Mouse (Mus musculus): ENCODE measurements around the gene Wsb2. TPM values are rescaled to one million over a fixed set of nuclear protein-coding genes. Genes with fewer than 3 reads are reported as not detected.
"Not testable (repeated sequence)": the region's sequence is repeated elsewhere in the genome, so short reads cannot be mapped to it uniquely, and the experiment has no call there.

Gene Wsb2
- polyA plus RNA-seq, 1 experiment from 2014 or later: 79.6 TPM

DNA sequence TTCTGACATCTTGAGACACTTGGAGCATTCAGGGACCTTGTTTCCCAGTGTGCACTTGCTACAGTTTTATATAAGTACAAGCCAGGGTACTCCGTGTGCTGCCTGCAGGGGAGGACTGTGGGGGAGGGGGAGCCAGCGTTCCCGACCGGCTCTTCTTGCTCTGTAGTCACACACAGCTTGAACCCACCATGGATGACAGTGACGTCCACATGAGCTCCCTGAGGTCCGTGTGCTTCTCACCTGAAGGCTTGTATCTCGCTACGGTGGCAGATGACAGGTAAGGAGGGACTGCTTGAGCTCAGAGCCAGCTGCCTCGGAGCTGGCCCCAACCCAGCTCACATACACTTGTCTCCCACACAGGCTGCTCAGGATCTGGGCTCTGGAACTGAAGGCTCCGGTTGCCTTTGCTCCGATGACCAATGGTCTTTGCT lies 19.2 kb downstream of the Wsb2 start:
- Histone ChIP-seq H3K27ac (no peak overlapping the region), H3K4me1 (peaks cover 10% of the 10 kb centered on the region; the same call in 1 of the 2 replicates), H3K4me3 (no peak overlapping the region), H3K27me3 (ENCODE audit: insufficient read depth, poor library complexity, severe bottlenecking) (no peaks in the 10 kb centered on the region), H3K9me3 (no peaks in the 10 kb centered on the region), H3K36me3 (peaks cover 97% of the 10 kb centered on the region)
- DNase-seq (ENCODE audit: low spot score): no peak
- WGBS: 77% methylated on average over 11 of the region's 11 CpGs

DNA sequence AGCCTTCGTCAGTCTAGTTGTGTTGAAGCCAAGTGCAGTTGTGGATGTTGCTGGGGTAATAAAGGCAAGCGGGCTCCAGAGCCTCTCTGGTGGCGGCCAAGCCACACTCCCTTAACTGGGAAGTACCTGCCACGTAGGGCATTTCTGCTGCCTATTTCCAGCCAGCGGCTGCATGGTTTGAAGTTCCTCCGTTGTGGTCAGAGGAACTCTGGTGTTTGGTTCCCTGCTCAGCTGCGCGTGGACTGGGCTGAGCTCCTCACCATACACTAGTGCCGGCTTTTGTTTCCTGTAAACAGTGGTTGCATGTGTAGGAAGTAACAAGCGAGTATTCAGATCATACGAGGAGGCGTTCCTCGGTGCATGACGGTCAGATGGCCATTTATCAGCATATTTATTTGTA lies 20.6 kb downstream of the Wsb2 start:
- not testable (repeated sequence) for H3K9me3 ChIP-seq; H3K27ac ChIP-seq; DNase-seq (ENCODE audit: low spot score); H3K4me3 ChIP-seq; H3K27me3 ChIP-seq (ENCODE audit: insufficient read depth, poor library complexity, severe bottlenecking)
- Histone ChIP-seq H3K36me3 (peaks cover 97% of the 10 kb centered on the region), H3K4me1 (peaks cover 23% of the 10 kb centered on the region)
- 94% methylated on average over 14 of the region's 14 CpGs for WGBS

DNA sequence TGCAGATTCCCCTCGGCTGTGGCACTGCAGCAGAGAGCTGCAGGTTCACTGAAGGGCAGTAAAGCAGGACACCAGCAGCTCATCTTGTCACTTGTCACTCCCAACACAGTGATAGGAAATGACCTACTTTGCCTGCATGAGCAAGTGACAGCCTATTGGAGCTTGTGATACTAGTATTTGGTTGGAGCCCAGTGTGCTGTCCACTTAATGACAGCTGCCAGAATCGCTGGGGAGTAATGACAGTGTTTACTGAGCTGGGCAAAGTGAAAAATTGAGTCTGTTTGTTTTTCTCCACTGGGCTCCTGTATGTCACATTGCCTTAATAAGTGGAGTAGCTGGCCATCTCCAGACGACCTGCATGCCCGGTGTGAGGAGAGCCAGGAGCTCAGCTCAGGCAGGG lies 23.1 kb downstream of the Wsb2 start:
- DNase-seq (ENCODE audit: low spot score): no peak
- Histone ChIP-seq H3K4me3 (no peak overlapping the region), H3K27me3 (ENCODE audit: insufficient read depth, poor library complexity, severe bottlenecking) (no peaks in the 10 kb centered on the region), H3K4me1 (peaks cover 32% of the 10 kb centered on the region), H3K9me3 (no peaks in the 10 kb centered on the region), H3K36me3 (peaks cover 96% of the 10 kb centered on the region), H3K27ac (no peak overlapping the region)
- WGBS: 67% methylated on average over 4 of the region's 4 CpGs

DNA sequence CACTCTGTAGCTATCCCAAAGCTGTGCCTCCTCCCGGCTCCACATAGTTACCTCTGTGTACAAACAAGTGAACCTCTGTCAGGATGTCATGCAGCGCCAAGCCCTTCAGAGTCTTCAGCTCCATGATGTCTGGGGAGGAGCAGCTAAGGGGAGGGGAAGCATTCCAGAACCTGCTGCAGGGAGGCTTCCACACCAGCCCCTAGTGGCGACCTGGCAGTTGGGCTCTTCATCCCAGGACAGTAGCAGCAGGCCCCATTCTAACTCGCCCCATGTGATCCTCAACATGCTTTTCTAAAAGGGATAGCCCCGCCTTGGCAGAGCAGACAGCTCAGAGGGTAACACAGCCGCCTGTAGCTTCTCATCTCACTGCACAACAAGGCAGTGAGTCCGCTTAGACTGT lies 24.7 kb downstream of the Wsb2 start:
- WGBS: 57% methylated on average over 7 of the region's 7 CpGs
- no peak overlapping the region for H3K4me3 ChIP-seq

DNA sequence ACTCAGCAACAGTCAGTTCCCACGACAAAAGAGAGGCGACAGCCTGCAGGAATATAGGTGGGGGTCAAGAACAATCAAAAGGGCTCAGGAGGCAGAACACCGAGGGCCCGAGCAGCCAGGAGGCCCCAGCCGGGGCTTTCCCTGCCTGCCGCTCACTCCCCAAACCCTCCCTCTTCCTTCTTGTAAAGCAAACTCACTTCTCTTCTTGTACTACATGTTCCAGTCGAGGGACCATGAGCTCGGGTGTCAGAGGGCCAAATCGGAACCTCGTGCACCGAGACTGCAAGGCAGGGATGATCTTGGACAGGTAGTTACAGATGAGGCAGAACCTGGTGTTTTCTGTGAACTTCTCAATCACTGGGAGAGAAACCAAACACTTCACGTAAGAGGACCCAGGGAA lies 26.1 kb downstream of the Wsb2 start:
- Histone ChIP-seq H3K36me3 (peaks cover 79% of the 10 kb centered on the region), H3K27ac (no peak overlapping the region), H3K27me3 (ENCODE audit: insufficient read depth, poor library complexity, severe bottlenecking) (no peaks in the 10 kb centered on the region), H3K4me3 (no peak overlapping the region), H3K4me1 (peaks cover 42% of the 10 kb centered on the region), H3K9me3 (no peaks in the 10 kb centered on the region)
- 85% methylated on average over 12 of the region's 12 CpGs for WGBS
- no peak for DNase-seq (ENCODE audit: low spot score)

More for the DNA sequence above, 24.7 kb downstream of the Wsb2 start:
- Histone ChIP-seq H3K4me1 (peaks cover 32% of the 10 kb centered on the region), H3K27ac (peak overlapping the region; percentile 23; the same call in 1 of the 2 replicates), H3K9me3 (no peaks in the 10 kb centered on the region), H3K27me3 (ENCODE audit: insufficient read depth, poor library complexity, severe bottlenecking) (no peaks in the 10 kb centered on the region), H3K36me3 (peaks cover 92% of the 10 kb centered on the region)
- peak; percentile 80 for DNase-seq (ENCODE audit: low spot score)

DNA sequence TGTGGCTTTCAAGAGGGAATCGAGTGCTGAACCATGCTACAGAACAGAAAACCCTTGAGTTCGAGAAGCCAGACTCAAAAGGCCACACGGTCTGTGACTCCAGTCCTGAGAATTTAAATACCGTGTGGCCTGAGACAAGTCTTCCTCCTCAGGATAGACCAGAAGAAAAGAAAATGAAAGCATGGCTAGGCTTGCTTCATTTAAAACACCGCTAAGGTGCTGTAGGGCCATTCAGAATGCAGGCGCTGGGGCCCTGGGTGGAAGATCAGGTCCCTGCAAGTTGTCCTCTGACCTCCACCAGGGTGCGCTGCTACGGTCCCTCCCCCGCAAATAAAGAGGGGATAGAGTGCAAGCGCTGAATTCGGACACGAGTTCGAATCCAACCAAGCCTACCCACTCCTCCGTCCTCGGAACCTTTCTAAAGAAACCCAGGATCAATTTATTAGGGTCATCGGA lies 31.2 kb downstream of the Wsb2 start:
- H3K9me3 ChIP-seq: peaks cover 7% of the 10 kb centered on the region; the same call in 1 of the 2 replicates
- WGBS: 14% methylated on average over 16 of the region's 16 CpGs
- H3K4me3 ChIP-seq: peak overlapping the region; percentile 94
- no peaks in the 10 kb centered on the region for H3K27me3 ChIP-seq (ENCODE audit: insufficient read depth, poor library complexity, severe bottlenecking)
- peaks cover 30% of the 10 kb centered on the region for H3K36me3 ChIP-seq
- peak overlapping the region; percentile 96 for H3K27ac ChIP-seq
- peak; percentile 82 for DNase-seq (ENCODE audit: low spot score)
- H3K4me1 ChIP-seq: peaks cover 23% of the 10 kb centered on the region

DNA sequence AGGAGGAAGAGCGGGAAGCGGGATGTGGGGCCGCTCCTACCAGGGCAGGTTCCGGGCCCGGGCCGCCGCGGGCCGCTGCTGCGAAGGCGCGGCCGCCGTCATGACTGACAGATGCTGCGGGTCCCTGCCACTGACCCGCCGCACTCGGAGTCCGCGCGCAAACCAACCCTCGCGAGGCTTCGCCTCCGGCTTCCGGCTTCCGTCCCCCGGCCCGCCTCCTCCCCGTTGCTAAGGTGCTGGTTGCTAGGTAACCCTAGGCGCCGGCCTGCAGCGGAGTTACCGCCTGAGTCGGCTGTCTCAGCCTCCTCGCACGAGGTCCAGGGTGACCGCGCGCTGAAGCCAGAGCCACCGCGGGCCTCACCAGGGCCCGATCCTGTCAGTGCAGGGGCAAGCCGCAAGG lies 31.8 kb downstream of the Wsb2 start, which contains the start of gene Rfc5:
Gene Rfc5, minus strand, starts transcription at position 171 of the 400 bp plus-strand sequence.
- DNase-seq (ENCODE audit: low spot score): peak; percentile 97
- Histone ChIP-seq H3K4me3 (peak within 1 kb of the TSS; percentile 94), H3K27ac (peak within 1 kb of the TSS; percentile 96), H3K36me3 (peaks cover 25% of the 10 kb centered on the region), H3K4me1 (peaks cover 22% of the 10 kb centered on the region), H3K9me3 (peaks cover 7% of the 10 kb centered on the region; the same call in 1 of the 2 replicates), H3K27me3 (ENCODE audit: insufficient read depth, poor library complexity, severe bottlenecking) (no peaks in the 10 kb centered on the region)
- WGBS: under 1% methylated on average over 44 of the region's 44 CpGs

DNA sequence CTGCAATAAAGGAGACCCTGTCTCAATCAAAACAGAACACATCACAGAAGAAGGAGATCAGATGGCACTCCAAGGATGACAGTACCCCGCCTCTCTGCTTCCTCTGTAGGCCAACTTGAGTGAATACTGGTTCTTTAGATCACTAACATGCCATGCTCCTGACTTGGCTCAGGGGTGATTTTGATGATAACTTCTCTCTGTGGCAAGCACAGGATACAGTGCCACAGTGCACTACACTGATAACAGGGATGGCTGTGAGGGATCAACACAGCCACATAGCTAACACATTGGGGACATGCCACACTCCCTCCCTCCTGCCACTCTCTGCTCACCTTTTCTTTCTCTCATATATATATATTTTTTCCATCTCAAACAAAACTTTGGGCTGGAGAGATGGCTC lies 33.8 kb downstream of the Wsb2 start:
- Histone ChIP-seq H3K9me3 (peaks cover 7% of the 10 kb centered on the region; the same call in 1 of the 2 replicates), H3K4me3 (no peak overlapping the region), H3K27ac (no peak overlapping the region), H3K4me1 (peaks cover 18% of the 10 kb centered on the region), H3K36me3 (peaks cover 5% of the 10 kb centered on the region; the same call in 1 of the 2 replicates), H3K27me3 (ENCODE audit: insufficient read depth, poor library complexity, severe bottlenecking) (no peaks in the 10 kb centered on the region)
- no peak for DNase-seq (ENCODE audit: low spot score)
- WGBS: 81% methylated on average over 1 of the region's 1 CpGs

DNA sequence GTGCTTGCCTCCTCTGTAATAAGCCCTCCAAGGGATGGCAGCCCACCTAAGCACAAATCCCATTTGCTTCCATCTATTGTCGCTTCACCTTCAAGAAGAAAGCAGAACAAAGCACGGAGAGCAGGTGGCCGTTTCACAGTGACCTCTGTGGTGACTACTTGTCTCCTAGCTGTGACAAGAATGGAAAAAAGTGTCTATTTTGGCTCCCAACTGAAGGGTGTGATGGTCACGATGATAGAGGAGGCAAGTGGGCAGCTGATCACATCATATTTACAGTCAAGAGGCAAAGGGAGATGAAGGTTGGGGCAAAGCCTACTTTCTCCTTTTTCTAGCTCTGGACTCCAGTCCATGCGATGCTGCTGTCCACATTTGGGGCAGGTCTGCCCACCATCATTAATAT lies 38.7 kb downstream of the Wsb2 start:
- peaks cover 7% of the 10 kb centered on the region; the same call in 1 of the 2 replicates for H3K9me3 ChIP-seq
- 83% methylated on average over 5 of the region's 5 CpGs for WGBS

DNA sequence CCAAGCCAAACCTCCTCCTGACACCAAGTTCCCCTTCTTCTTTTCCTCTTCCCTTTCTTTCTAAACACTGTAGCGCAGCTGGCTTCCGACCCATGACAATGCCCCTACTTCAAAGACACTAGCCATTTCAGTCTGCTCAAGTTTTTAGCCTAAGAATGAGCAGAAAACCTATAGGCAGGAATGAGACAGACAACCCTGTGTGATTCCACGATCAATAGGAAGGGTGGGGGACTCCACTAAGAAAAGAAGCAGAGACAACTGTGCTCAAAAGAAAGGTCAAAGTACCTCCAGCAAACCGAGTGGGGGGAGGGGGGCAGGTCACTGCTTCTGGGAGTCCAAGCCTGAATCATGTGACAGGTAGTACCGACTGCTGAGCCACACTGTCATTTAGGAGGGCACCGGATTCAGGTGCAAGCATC lies 39.5 kb downstream of the Wsb2 start:
- no peaks in the 10 kb centered on the region for H3K4me1 ChIP-seq
- H3K27me3 ChIP-seq (ENCODE audit: insufficient read depth, poor library complexity, severe bottlenecking): no peaks in the 10 kb centered on the region
- H3K27ac ChIP-seq: no peak overlapping the region
- DNase-seq (ENCODE audit: low spot score): no peak
- no peaks in the 10 kb centered on the region for H3K36me3 ChIP-seq
- peaks cover 7% of the 10 kb centered on the region; the same call in 1 of the 2 replicates for H3K9me3 ChIP-seq
- 72% methylated on average over 6 of the region's 6 CpGs for WGBS
- no peak overlapping the region for H3K4me3 ChIP-seq

More for the DNA sequence above, 38.7 kb downstream of the Wsb2 start:
- no peaks in the 10 kb centered on the region for H3K4me1 ChIP-seq
- no peaks in the 10 kb centered on the region for H3K27me3 ChIP-seq (ENCODE audit: insufficient read depth, poor library complexity, severe bottlenecking)
- H3K27ac ChIP-seq: no peak overlapping the region
- H3K36me3 ChIP-seq: no peaks in the 10 kb centered on the region
- no peak overlapping the region for H3K4me3 ChIP-seq
- DNase-seq (ENCODE audit: low spot score): no peak

DNA sequence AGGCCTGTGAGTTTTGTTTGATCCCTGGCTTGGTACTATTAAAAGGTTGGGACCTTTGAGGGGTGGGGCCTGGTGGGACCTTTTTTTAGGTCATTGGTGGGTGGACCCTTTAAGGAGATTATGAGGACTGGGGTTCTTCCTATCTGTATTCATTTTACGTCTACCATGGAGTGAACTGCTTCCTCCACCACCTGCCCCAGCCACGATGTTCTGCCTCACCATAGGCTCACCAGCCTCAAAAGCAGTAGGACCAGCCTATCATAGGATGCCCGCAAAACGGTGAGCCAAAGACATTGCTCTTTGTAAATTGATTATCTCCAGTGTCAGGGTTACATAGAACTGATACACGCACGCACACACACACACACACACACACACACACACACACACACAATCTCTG lies 40.3 kb downstream of the Wsb2 start:
- H3K4me1 ChIP-seq: no peaks in the 10 kb centered on the region
- H3K27ac ChIP-seq: no peak overlapping the region
- H3K4me3 ChIP-seq: no peak overlapping the region
- no peak for DNase-seq (ENCODE audit: low spot score)
- H3K36me3 ChIP-seq: no peaks in the 10 kb centered on the region
- WGBS: 85% methylated on average over 6 of the region's 6 CpGs
- H3K27me3 ChIP-seq (ENCODE audit: insufficient read depth, poor library complexity, severe bottlenecking): no peaks in the 10 kb centered on the region
- H3K9me3 ChIP-seq: peaks cover 5% of the 10 kb centered on the region; the same call in 1 of the 2 replicates

DNA sequence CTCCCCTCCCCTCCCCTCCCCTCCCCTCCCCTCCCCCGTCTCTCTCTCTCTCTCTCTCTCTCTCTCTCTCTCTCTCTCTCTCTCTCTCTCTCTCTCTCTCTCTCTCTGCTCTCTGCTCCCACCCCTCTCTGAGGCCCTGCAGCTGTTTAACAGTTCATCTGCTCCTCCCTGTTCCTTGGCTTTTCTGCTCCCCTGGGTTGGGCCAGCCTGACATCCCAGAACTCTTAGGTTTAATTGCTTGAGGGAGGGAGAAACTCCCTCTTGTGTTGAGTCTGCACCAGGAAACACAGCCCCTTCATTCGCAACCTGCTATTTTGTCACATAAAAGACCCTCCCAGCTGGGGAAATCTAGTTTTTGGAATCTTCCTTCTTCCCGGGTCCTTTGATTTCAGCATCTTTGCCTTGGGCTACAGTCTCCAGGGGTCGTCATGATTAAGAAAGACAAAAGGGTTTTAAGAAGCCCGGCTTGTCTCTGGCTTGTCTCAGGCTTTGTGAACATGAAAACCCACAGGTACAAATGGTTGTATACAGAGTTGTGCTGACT lies 41.0 kb downstream of the Wsb2 start:
- H3K9me3 ChIP-seq: no peaks in the 10 kb centered on the region
- DNase-seq (ENCODE audit: low spot score): no peak
- H3K4me3 ChIP-seq: no peak overlapping the region
- H3K27ac ChIP-seq: no peak overlapping the region
- H3K36me3 ChIP-seq: no peaks in the 10 kb centered on the region
- 50% methylated on average over 4 of the region's 5 CpGs for WGBS
- no peaks in the 10 kb centered on the region for H3K27me3 ChIP-seq (ENCODE audit: insufficient read depth, poor library complexity, severe bottlenecking)
- no peaks in the 10 kb centered on the region for H3K4me1 ChIP-seq

DNA sequence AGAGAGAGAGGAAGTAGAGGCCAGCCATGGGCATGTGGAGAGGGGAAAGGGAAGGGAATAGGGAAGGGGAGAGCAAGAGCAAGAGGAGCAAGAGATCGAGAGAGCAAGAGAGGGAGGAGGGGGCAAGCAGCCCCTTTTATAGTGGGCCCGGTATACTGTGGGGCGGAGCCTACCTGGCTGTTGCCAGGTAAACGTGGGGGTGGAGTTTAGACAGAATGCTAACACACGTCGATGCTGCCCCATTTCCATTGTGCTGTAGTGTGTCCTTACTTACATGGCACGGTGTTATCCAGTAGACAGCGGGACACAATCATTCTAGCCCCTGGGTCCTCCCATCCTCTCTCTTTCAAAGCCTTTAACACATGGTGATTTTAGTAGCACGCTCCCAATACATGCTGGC lies 42.2 kb downstream of the Wsb2 start:
- 78% methylated on average over 9 of the region's 9 CpGs for WGBS
- Histone ChIP-seq H3K27ac (no peak overlapping the region), H3K27me3 (ENCODE audit: insufficient read depth, poor library complexity, severe bottlenecking) (no peaks in the 10 kb centered on the region), H3K4me3 (no peak overlapping the region), H3K4me1 (no peaks in the 10 kb centered on the region), H3K36me3 (no peaks in the 10 kb centered on the region), H3K9me3 (no peaks in the 10 kb centered on the region)
- no peak for DNase-seq (ENCODE audit: low spot score)

DNA sequence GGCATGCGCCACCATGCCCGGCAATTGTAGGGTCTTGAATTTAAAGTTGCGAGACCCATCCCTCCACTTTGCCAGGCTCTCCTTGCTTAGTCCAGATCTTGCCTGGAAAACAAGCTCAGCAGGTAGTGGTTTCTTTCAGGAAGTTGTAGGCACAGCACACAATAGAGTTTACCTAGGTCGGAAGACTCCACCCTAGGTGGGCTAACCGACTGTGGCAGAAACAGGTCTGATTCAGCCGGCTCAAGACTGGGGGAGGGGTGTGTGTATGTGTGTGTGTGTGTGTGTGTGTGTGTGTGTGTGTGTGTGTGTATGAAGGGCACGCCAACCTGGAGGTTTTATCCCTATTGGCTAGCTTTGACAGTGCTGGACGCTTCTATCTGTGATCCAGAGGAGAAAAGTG lies 46.5 kb downstream of the Wsb2 start:
- H3K4me3 ChIP-seq: no peak overlapping the region
- H3K27me3 ChIP-seq (ENCODE audit: insufficient read depth, poor library complexity, severe bottlenecking): no peaks in the 10 kb centered on the region
- DNase-seq (ENCODE audit: low spot score): no peak
- no peaks in the 10 kb centered on the region for H3K9me3 ChIP-seq
- no peaks in the 10 kb centered on the region for H3K4me1 ChIP-seq
- no peak overlapping the region for H3K27ac ChIP-seq
- 84% methylated on average over 8 of the region's 8 CpGs for WGBS
- H3K36me3 ChIP-seq: no peaks in the 10 kb centered on the region

Data from heart, embryonic 10.5 days (tissue).